Mouse (Mus musculus): ENCODE measurements around the gene Pitx1. TPM values are rescaled to one million over a fixed set of nuclear protein-coding genes. Genes with fewer than 3 reads are reported as not detected.

Gene Pitx1
- total RNA-seq (2014; rRNA removed), result 0.63 TPM in 1 of 2 replicates, not detected in the other
- polyA plus RNA-seq (2015; fragmentation: Nextera tagmentation; extraction: Ambion mirVana), result not detected in 2 replicates

DNA sequence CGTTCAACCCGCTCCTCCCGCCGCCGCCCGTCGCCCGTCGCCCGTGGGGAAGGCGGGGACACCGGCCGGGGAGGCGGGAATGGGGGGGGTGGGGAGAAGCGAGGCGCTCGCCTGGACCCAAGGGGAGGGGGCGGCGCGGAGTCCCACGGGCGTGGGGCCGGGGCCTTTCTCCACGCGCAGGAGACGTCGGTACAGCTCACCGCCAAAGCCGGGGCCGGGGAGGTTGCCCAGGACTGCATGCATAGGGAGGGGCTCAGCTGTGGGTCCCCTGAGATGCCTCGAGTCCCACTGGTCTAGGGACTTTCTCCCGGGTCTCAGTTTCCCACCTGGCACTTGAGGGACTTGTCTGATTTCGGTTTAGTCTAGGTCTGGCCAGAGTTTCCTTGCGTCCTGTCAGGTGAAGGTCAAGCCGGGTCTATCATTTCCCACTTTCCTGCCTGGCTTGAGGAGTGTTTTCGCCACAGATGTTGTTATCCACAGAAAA is at the start of gene Pitx1:
Gene Pitx1, minus strand, starts transcription at position 51 of the 484 bp plus-strand sequence.
- H3K4me3 ChIP-seq (ENCODE audit: low read length), result no peak within 1 kb of the TSS
- 1% methylated on average over 33 of the region's 36 CpGs for WGBS

DNA sequence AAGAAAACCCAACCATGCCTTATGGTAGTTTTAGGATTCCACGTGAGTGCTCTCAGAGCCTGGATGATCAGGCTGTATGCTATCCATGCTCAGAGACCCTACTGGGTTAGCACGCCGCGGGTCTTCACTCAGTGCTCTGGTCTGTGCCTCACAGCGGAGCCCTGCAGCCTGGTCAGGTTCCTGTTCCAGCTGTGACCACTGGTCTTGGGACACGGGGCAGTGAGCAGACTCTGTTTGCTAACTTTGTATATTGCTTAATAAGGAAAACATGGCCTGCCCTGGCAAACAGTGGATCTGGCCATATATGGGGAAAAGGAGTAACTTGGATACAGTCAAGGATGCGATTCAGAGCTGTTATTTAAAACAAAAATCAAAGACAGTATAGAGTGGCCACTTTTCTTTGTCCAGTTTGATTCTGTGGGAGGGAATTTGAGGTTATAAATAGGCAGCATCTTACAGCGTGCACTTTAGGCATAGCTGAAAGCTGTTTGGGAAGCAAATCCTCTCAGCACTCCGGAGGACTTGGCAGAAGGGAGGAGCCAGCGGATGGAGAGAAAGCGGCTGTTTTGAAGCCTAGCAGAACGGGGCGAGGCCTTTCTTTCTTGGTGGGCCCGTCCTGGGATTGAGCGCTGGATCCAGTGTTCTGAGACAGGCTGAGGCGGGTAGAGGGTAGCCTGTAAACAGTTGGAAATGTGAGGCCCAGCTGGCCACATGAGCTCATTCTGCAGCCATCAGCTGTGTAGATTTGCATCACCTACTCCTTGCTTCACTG is 45.6 kb upstream of the Pitx1 start:
- Histone ChIP-seq H3K4me3 (ENCODE audit: low read length) (no peak overlapping the region), H3K4me1 (ENCODE audit: insufficient read depth, low read length) (no peaks in the 10 kb centered on the region), H3K27me3 (ENCODE audit: insufficient read depth, low read length) (no peaks in the 10 kb centered on the region; the same call in 1 of the 2 replicates), H3K9me3 (ENCODE audit: low read length) (no peaks in the 10 kb centered on the region), H3K4me2 (ENCODE audit: low read depth, low read length) (no peak overlapping the region), H3K27ac (no peak overlapping the region), H3K9ac (replicated peaks; ENCODE audit: low read length) (no peak overlapping the region), H3K36me3 (ENCODE audit: insufficient read depth, low read length) (no peaks in the 10 kb centered on the region)
- TF ChIP-seq CTCF (IDR thresholded peaks at IDR 0.05; ENCODE audit: low read depth), result no peak
- WGBS, result 57% methylated on average over 16 of the region's 16 CpGs
- no peak for DNase-seq (ENCODE audit: low spot score)
- no peak for ATAC-seq

More for the DNA sequence above, at the start of gene Pitx1:
- Histone ChIP-seq H3K36me3 (ENCODE audit: insufficient read depth, low read length) (no peaks in the 10 kb centered on the region), H3K27me3 (ENCODE audit: insufficient read depth, low read length) (peaks cover 96% of the 10 kb centered on the region), H3K27ac (no peak within 1 kb of the TSS), H3K9me3 (ENCODE audit: low read length) (no peaks in the 10 kb centered on the region), H3K4me1 (ENCODE audit: insufficient read depth, low read length) (no peaks in the 10 kb centered on the region), H3K4me2 (ENCODE audit: low read depth, low read length) (no peak within 1 kb of the TSS), H3K9ac (replicated peaks; ENCODE audit: low read length) (no peak within 1 kb of the TSS)
- no peak for DNase-seq (ENCODE audit: low spot score)
- no peak for ATAC-seq
- TF ChIP-seq CTCF (IDR thresholded peaks at IDR 0.05; ENCODE audit: low read depth), result no peak

- no peak for TF ChIP-seq CTCF (IDR thresholded peaks at IDR 0.05; ENCODE audit: low read depth)
- Histone ChIP-seq H3K4me1 (ENCODE audit: insufficient read depth, low read length) (no peaks in the 10 kb centered on the region), H3K36me3 (ENCODE audit: insufficient read depth, low read length) (no peaks in the 10 kb centered on the region), H3K9ac (replicated peaks; ENCODE audit: low read length) (no peak overlapping the region), H3K27ac (no peak overlapping the region), H3K27me3 (ENCODE audit: insufficient read depth, low read length) (no peaks in the 10 kb centered on the region; the same call in 1 of the 2 replicates), H3K9me3 (ENCODE audit: low read length) (no peaks in the 10 kb centered on the region), H3K4me2 (ENCODE audit: low read depth, low read length) (no peak overlapping the region), H3K4me3 (ENCODE audit: low read length) (no peak overlapping the region)
- no peak for ATAC-seq
- 90% methylated on average over 4 of the region's 4 CpGs for WGBS
- DNase-seq (ENCODE audit: low spot score), result no peak
These were observed 42.4 kb upstream of the Pitx1 start for GRCm38 (mm10) chr13:55878353-55878752.

- Histone ChIP-seq H3K9ac (replicated peaks; ENCODE audit: low read length) (no peak overlapping the region), H3K4me2 (ENCODE audit: low read depth, low read length) (no peak overlapping the region), H3K4me1 (ENCODE audit: insufficient read depth, low read length) (no peaks in the 10 kb centered on the region), H3K4me3 (ENCODE audit: low read length) (no peak overlapping the region), H3K27me3 (ENCODE audit: insufficient read depth, low read length) (no peaks in the 10 kb centered on the region), H3K27ac (no peak overlapping the region), H3K9me3 (ENCODE audit: low read length) (no peaks in the 10 kb centered on the region), H3K36me3 (ENCODE audit: insufficient read depth, low read length) (no peaks in the 10 kb centered on the region)
- DNase-seq (ENCODE audit: low spot score) (no peak), ATAC-seq (no peak)
- no peak for TF ChIP-seq CTCF (IDR thresholded peaks at IDR 0.05; ENCODE audit: low read depth)
- WGBS, result 86% methylated on average over 7 of the region's 7 CpGs
These were observed 35.4 kb upstream of the Pitx1 start for GRCm38 (mm10) chr13:55871410-55871809.

- peak; percentile 54 for TF ChIP-seq CTCF (IDR thresholded peaks at IDR 0.05; ENCODE audit: low read depth)
- Histone ChIP-seq H3K27ac (no peak overlapping the region), H3K36me3 (ENCODE audit: insufficient read depth, low read length) (no peaks in the 10 kb centered on the region), H3K4me1 (ENCODE audit: insufficient read depth, low read length) (no peaks in the 10 kb centered on the region), H3K27me3 (ENCODE audit: insufficient read depth, low read length) (no peaks in the 10 kb centered on the region), H3K4me3 (ENCODE audit: low read length) (no peak overlapping the region), H3K9ac (replicated peaks; ENCODE audit: low read length) (no peak overlapping the region), H3K9me3 (ENCODE audit: low read length) (no peaks in the 10 kb centered on the region), H3K4me2 (ENCODE audit: low read depth, low read length) (no peak overlapping the region)
- 88% methylated on average over 1 of the region's 1 CpGs for WGBS
- ATAC-seq, result no peak
- DNase-seq (ENCODE audit: low spot score), result no peak
These were observed 34.0 kb upstream of the Pitx1 start for GRCm38 (mm10) chr13:55870001-55870400.

DNA sequence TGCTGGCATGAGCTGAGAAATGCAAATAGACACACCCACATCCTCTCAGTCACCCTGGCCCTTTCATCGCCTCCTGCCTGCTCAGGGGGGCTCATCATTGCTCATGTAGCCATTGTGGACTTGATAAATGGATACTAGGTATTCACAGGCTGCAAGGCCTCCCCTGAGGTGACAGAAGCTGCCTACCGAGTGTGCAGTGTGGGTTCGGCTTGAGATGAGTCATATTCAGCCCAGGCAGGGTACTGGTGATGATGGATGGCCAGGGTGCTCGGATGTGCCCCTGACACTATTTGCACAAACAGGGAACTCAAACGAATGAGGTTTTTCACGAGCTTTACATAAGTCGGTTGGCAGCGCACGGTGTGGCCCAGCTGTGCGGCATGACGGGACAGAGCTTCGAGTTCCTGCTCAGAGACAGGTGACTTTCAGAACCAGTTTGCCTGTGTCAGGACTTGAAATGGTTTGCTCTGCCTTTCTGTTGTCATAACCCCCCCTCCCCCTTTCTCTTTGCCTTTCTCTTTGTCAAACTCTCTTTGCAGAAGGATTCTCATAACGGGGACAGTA is 31.6 kb upstream of the Pitx1 start:
- Histone ChIP-seq H3K4me2 (ENCODE audit: low read depth, low read length) (no peak overlapping the region), H3K27me3 (ENCODE audit: insufficient read depth, low read length) (no peaks in the 10 kb centered on the region), H3K9me3 (ENCODE audit: low read length) (no peaks in the 10 kb centered on the region), H3K36me3 (ENCODE audit: insufficient read depth, low read length) (no peaks in the 10 kb centered on the region), H3K4me3 (ENCODE audit: low read length) (no peak overlapping the region), H3K27ac (no peak overlapping the region), H3K4me1 (ENCODE audit: insufficient read depth, low read length) (no peaks in the 10 kb centered on the region), H3K9ac (replicated peaks; ENCODE audit: low read length) (no peak overlapping the region)
- no peak for TF ChIP-seq CTCF (IDR thresholded peaks at IDR 0.05; ENCODE audit: low read depth)
- 59% methylated on average over 13 of the region's 13 CpGs for WGBS
- DNase-seq (ENCODE audit: low spot score), result no peak
- no peak for ATAC-seq

Measured in hindbrain, postnatal 0 days (tissue).